Mouse (Mus musculus) gastrocnemius, postnatal 4 days (tissue): ENCODE measurements around the gene Ptms. TPM values are rescaled to one million over a fixed set of nuclear protein-coding genes. Genes with fewer than 3 reads are reported as not detected.
"Not testable (repeated sequence)": the region's sequence is repeated elsewhere in the genome, so short reads cannot be mapped to it uniquely, and the experiment has no call there.

Experiments used
- DNase-seq, 2 experiments: peaks; one replicate each; pipeline ENCODE4 v3.0.0; 2021 to 2022; ENCODE audit warnings: low spot score in 2 of 2, mixed read lengths in 2 of 2
- total RNA-seq, 2 experiments: library from RNA; stranded (reverse); gene quantifications; 2 replicates each; pipeline ENCODE4 v1.2.3; 2021

The Ptms gene
- total RNA-seq, 2 experiments from 2014 or later = 395 to 409 TPM

GRCm38 (mm10) chr6:124907767-124908166 is 12.1 kb downstream of the Ptms start:
- DNase-seq = no peak

- no peak for DNase-seq
Observed at GRCm38 (mm10) chr6:124904991-124905860, 14.7 kb downstream of the Ptms start.

- peak in 1 of 2 experiments; percentile 69 for DNase-seq
Observed at GRCm38 (mm10) chr6:124904161-124904981, 15.5 kb downstream of the Ptms start.

GRCm38 (mm10) chr6:124903580-124904151 is 16.2 kb downstream of the Ptms start:
- DNase-seq = peak; percentile 93 to 94

GRCm38 (mm10) chr6:124901851-124902250 is 18.1 kb downstream of the Ptms start:
- DNase-seq = no peak

- no peak for DNase-seq
Observed at GRCm38 (mm10) chr6:124900801-124901480, 19.0 kb downstream of the Ptms start.

DNA sequence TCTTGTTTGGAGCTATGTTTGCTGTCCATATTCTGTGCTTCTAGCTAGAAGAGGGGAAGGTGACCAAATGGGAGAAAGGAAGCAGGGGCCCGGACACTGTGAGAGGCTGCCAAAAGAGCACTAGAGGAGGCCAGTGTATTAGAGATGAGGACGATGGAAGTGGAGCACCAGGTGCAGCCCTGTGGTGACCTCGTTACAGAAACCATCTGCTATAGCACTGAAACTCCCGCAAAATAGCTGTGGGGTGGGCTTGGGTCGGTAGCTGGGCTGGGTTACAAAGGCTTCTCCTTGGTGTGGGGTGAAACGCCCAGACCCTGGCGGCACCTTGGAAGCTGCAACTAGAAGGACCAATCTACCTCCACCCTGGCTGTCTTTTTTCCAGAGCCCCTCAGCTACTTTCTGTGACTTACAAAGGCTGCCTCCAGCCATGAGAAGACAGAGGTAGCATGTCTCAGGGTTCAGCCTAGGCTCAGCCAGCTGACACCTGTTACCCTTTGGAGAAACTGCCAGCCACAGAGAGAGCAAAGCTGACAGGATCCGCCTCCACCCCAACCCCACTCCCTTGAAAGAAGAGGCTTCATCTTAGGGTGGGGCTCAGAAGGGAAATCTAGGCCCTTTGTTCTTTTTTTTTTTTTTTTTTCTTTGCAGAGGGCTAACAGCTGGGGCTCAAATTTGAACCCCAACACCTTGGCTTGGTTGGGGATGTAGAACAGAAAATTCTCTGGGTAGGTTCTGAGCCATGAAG is 19.7 kb downstream of the Ptms start:
- DNase-seq = no peak

GRCm38 (mm10) chr6:124898359-124898758 is 21.5 kb downstream of the Ptms start:
- DNase-seq = no peak

- not testable (repeated sequence) for DNase-seq
Observed at GRCm38 (mm10) chr6:124894113-124894512, 25.8 kb downstream of the Ptms start.

- DNase-seq = no peak
Observed at GRCm38 (mm10) chr6:124890997-124891396, 28.9 kb downstream of the Ptms start.

GRCm38 (mm10) chr6:124888555-124889125 is 31.3 kb downstream of the Ptms start:
- no peak for DNase-seq

DNA sequence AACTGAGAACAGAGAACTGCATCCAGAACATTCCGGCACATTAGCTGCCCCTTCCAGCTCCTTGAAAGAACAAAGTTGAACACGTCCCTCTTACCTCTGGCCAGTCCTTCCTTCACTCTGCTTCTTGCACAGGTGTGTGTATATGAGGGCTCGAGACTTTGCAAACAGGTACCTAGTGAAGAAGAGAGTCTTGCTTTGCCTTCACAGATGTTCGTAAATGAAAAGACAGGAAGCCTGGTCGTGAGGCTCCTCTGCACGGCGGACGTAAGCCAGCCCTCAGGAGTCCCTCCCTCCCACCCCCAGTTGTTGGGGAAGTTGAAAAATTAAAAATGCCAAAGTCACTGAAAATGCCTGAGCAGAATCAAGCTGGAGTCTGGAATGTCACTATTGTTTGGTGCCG is 31.9 kb downstream of the Ptms start, which contains the start of gene Cd4:
Cd4 (minus strand) TSS at position 236 of the 400 bp plus-strand sequence.
- DNase-seq = no peak

DNA sequence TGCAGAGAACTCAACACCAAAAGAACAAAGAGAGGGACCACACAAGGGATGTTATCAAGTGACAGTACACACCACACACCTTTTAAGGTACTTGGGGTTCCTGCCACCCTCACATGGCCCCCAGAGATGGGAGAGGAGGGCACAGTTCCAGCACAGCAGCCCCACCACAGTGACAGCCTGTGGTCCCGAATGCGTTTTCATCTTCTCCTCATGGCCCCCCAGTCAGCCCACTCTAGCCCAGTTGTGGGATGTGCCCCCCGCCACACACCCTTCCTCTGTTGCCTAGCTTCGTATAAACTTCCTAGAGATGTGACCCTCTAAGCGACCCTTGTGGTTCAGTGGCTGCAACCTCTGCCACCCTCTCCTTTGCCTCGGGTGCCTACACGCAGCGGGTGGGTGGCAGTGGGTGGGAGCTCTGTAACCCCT is 33.9 kb downstream of the Ptms start:
- DNase-seq = no peak

GRCm38 (mm10) chr6:124884714-124885500 is 35.0 kb downstream of the Ptms start:
- no peak for DNase-seq

GRCm38 (mm10) chr6:124883351-124883750 is 36.6 kb downstream of the Ptms start:
- no peak for DNase-seq

- DNase-seq = no peak
Observed at GRCm38 (mm10) chr6:124881821-124882220, 38.1 kb downstream of the Ptms start.

DNA sequence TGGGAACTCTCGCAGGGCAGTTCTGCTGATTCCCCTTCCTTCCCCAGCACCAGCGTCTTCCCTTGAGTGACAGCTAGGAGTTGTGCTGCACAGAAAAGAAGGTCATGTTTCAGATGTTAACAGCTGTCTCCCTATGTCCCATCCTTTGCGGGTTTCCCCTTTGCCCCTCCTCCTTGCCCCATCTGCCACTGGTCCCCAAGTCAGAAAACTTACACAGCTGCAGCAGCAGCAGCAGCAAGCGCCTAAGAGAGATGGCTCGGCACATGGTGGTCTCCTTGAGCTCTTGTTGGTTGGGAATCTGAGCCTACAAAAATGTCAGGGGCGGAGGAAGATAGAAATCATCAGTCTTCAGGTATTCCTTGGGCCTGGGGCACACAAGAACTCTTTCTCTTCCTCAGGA is 40.5 kb downstream of the Ptms start:
- DNase-seq = no peak

DNA sequence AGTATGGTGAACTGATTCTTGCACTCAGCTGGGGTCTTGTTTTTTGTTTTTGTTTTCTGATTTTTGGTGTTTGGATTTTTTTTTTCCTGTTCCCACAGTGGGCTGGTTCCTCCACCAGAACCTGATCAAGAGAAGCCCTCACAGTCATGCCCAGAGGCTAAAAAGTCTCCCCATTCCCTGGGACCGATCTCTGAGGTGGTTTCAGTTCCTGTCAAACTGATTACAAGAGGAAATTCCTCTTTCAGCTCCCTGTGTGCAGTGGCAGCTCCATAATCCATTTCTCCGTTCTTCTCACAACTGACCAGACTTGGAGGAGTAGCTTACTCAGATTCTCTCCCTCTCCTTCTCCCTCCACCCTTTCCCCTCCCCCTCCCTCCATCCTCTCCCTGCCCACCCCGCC is 45.6 kb downstream of the Ptms start:
- DNase-seq = no peak

DNA sequence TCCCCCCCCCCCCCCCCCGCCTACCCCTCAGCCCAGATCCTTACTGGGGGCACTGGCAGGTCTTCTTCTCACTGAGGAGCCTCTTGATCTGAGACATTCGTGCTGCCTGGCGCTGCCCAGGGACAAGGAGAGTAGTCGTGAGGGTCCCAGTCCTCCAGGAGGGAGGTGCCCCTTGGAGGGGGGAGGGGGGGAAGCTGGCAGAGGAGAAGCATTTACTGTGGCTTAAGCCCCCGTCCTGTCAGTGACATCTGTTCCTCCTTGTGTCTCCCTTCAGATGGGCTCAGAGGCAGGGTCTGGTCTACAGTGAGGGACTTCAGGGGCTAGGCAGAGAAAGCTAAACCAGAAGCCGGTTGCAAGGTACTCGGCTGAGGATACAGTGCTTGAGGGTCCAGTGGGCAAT is 53.3 kb downstream of the Ptms start:
- DNase-seq = no peak
